Mouse (Mus musculus): ENCODE data around the gene Scfd2. TPM values are rescaled to one million over a fixed set of nuclear protein-coding genes. Genes with fewer than 3 reads are reported as not detected.

The Scfd2 gene
- total RNA-seq, 4 experiments from 2014 or later: 21.6 to 32.9 (median 26.8) TPM

GRCm38 (mm10) chr5:74168085-74168484 lies 363.5 kb downstream of the Scfd2 start:
- no peak for DNase-seq

- no peak for DNase-seq
Observed at GRCm38 (mm10) chr5:74166642-74167041, 364.9 kb downstream of the Scfd2 start.

GRCm38 (mm10) chr5:74164547-74164946 lies 367.0 kb downstream of the Scfd2 start:
- no peak for DNase-seq

- DNase-seq: no peak
Observed at GRCm38 (mm10) chr5:74163141-74163540, 368.4 kb downstream of the Scfd2 start.

- DNase-seq: no peak
Observed at GRCm38 (mm10) chr5:74162013-74162412, 369.5 kb downstream of the Scfd2 start.

GRCm38 (mm10) chr5:74161297-74161926 lies 370.1 kb downstream of the Scfd2 start:
- peak; percentile 21 for DNase-seq

- no peak for DNase-seq
Observed at GRCm38 (mm10) chr5:74160349-74160748, 371.2 kb downstream of the Scfd2 start.

- peak; percentile 22 for DNase-seq
Observed at GRCm38 (mm10) chr5:74159906-74160305, 371.7 kb downstream of the Scfd2 start.

GRCm38 (mm10) chr5:74158929-74159632 lies 372.5 kb downstream of the Scfd2 start:
- no peak for DNase-seq

- DNase-seq: no peak
Observed at GRCm38 (mm10) chr5:74155860-74156351, 375.7 kb downstream of the Scfd2 start.

Other genes with a start within 250 kb of the Scfd2 start
- 10 to 100 TPM; 66.0 to 72.6 (median 68.5) TPM for gene Fip1l1, start 3.7 kb upstream of the Scfd2 start, total RNA-seq (2022)
- gene Lnx1, start 171.2 kb upstream of the Scfd2 start, total RNA-seq (2022): 1 to 10 TPM; 5.4 to 7.5 (median 6.1) TPM